In genomic region chr2:25607761-25608622, GRCm38 (mm10) we compare ENCODE assay signal across 7 mouse cellular contexts. TPM values are rescaled to one million over a fixed set of nuclear protein-coding genes. Genes with fewer than 3 reads are reported as not detected.
DNase-seq lines count a peak whose midpoint lies in the region; ATAC-seq and TF ChIP-seq lines count a peak whose summit lies in the region.

TSS of gene Rabl6 (minus strand) at chr2:25608521.

- H3K9ac ChIP-seq in intestine, postnatal 0 days (ENCODE audit: low read depth, low read length), result peak within 1 kb of the TSS; percentile 96
- H3K9ac ChIP-seq in midbrain, embryonic 12.5 days (replicated peaks), result peak within 1 kb of the TSS; percentile 97

- H3K27ac ChIP-seq in intestine, postnatal 0 days (ENCODE audit: low read depth, low read length), result peak within 1 kb of the TSS; percentile 87
- peak within 1 kb of the TSS; percentile 94 for H3K27ac ChIP-seq in midbrain, embryonic 12.5 days (replicated peaks)
- peak within 1 kb of the TSS; percentile 51 for H3K27ac ChIP-seq in small intestine, adult 2 months (ENCODE audit: insufficient read depth, low read depth, low read length)

- peak; percentile 88 for ATAC-seq in intestine, postnatal 0 days
- ATAC-seq in midbrain, embryonic 12.5 days (ENCODE audit: low FRiP score, low read depth), result peak; percentile 91

- H3K36me3 ChIP-seq in intestine, postnatal 0 days (ENCODE audit: control insufficient read depth, insufficient read depth), result peaks cover 1% of the 10 kb centered on the region; the same call in 1 of the 2 replicates
- no peaks in the 10 kb centered on the region for H3K36me3 ChIP-seq in midbrain, embryonic 12.5 days
- H3K36me3 ChIP-seq in small intestine, adult 2 months (ENCODE audit: control insufficient read depth, insufficient read depth, low read length), result 0 out of 2 replicates have a peak, but pooled peaks cover 2% of the 10 kb centered on the region

- peak; percentile 77 for TF ChIP-seq POLR2A in small intestine, adult 2 months (IDR thresholded peaks at IDR 0.05; ENCODE audit: low read depth, low read length)

- intact Hi-C loops in left cerebral cortex, postnatal 4 days (cut with DNase I), result no loop called here

- H3K27me3 ChIP-seq in intestine, postnatal 0 days (replicated peaks; ENCODE audit: control insufficient read depth, insufficient read depth, low read length), result no peaks in the 10 kb centered on the region
- peaks cover 23% of the 10 kb centered on the region for H3K27me3 ChIP-seq in midbrain, embryonic 12.5 days
- no peaks in the 10 kb centered on the region for H3K27me3 ChIP-seq in small intestine, adult 2 months (ENCODE audit: control insufficient read depth, insufficient read depth, low read length)

- DNase-seq in adrenal gland, adult 8-10 months, result peak; percentile 80
- DNase-seq in embryo, embryonic 9.5 days (ENCODE audit: extremely low spot score), result peak; percentile 90
- DNase-seq in gonadal fat pad, adult 2 months (ENCODE audit: low read depth), result no peak
- peak; percentile 90 for DNase-seq in left cerebral cortex, postnatal 4 days

- WGBS in intestine, postnatal 0 days, result under 1% methylated on average over 70 of the region's 80 CpGs
- under 1% methylated on average over 80 of the region's 80 CpGs for WGBS in midbrain, embryonic 12.5 days
- under 1% methylated on average over 80 of the region's 80 CpGs for WGBS in small intestine, adult 2 months

- H3K4me2 ChIP-seq in intestine, postnatal 0 days (replicated peaks; ENCODE audit: low read depth), result peak within 1 kb of the TSS; percentile 90
- H3K4me2 ChIP-seq in midbrain, embryonic 12.5 days (replicated peaks), result peak within 1 kb of the TSS; percentile 71

- H3K4me3 ChIP-seq in intestine, postnatal 0 days (ENCODE audit: low read depth, low read length), result peak within 1 kb of the TSS; percentile 96
- peak within 1 kb of the TSS; percentile 98 for H3K4me3 ChIP-seq in midbrain, embryonic 12.5 days
- peak within 1 kb of the TSS; percentile 99 for H3K4me3 ChIP-seq in small intestine, adult 2 months (ENCODE audit: low read depth, low read length)

- no peak for TF ChIP-seq CTCF in intestine, postnatal 0 days (IDR thresholded peaks at IDR 0.05; ENCODE audit: low read depth)
- TF ChIP-seq CTCF in small intestine, adult 2 months (IDR thresholded peaks at IDR 0.05; ENCODE audit: extremely low read depth, insufficient read length, insufficient replicate concordance, low read depth, low read length), result no peak

- H3K4me1 ChIP-seq in intestine, postnatal 0 days (replicated peaks; ENCODE audit: control insufficient read depth, insufficient read depth, low read length), result peaks cover 10% of the 10 kb centered on the region; the same call in 1 of the 2 replicates
- H3K4me1 ChIP-seq in midbrain, embryonic 12.5 days, result peaks cover 19% of the 10 kb centered on the region
- peaks cover 7% of the 10 kb centered on the region; the same call in 1 of the 2 replicates for H3K4me1 ChIP-seq in small intestine, adult 2 months (ENCODE audit: control insufficient read depth, insufficient read depth, insufficient read length, low read length)

- no peaks in the 10 kb centered on the region for H3K9me3 ChIP-seq in intestine, postnatal 0 days (ENCODE audit: control insufficient read depth)
- H3K9me3 ChIP-seq in midbrain, embryonic 12.5 days, result no peaks in the 10 kb centered on the region

RNA-seq across cellular contexts. Expression of gene Rabl6, which starts in this region (rescaled TPM):
- total RNA-seq in adrenal gland, adult 8-10 months (2022), result 100 to 1,000 TPM; 121 to 178 (median 137) TPM
- polyA plus RNA-seq in gonadal fat pad, adult 2 months (2012; rRNA removed), result 58.5 and 65.8 TPM in 2 replicates
- polyA plus RNA-seq in intestine, postnatal 0 days (2015; fragmentation: Nextera tagmentation; extraction: Ambion mirVana), result 26.8 and 26.9 TPM in 2 replicates
- 10 to 100 TPM; 85.9 to 87.1 TPM for total RNA-seq in left cerebral cortex, postnatal 4 days (2021)
- 69.3 and 71.0 TPM in 2 replicates for polyA plus RNA-seq in midbrain, embryonic 12.5 days (2016; fragmentation: Nextera tagmentation; extraction: Ambion mirVana)
- polyA plus RNA-seq in small intestine, adult 2 months (2012; rRNA removed), result 35.3 and 47.6 TPM in 2 replicates
